Mouse (Mus musculus): ENCODE data around the gene Ccdc9. TPM values are rescaled to one million over a fixed set of nuclear protein-coding genes. Genes with fewer than 3 reads are reported as not detected.

The Ccdc9 gene
- polyA plus RNA-seq, 1 experiment from 2014 or later = 46.7 TPM

- WGBS = 50% methylated on average over 5 of the region's 5 CpGs
Measured at GRCm38 (mm10) chr7:16229869-16230268, 56.7 kb downstream of the Ccdc9 start.

More at GRCm38 (mm10) chr7:16229869-16230268, 56.7 kb downstream of the Ccdc9 start:
- no peak for ATAC-seq (ENCODE audit: low FRiP score)
- H3K4me3 ChIP-seq = no peak overlapping the region
- H3K27ac ChIP-seq = no peak overlapping the region
- H3K36me3 ChIP-seq = no peaks in the 10 kb centered on the region
- no peaks in the 10 kb centered on the region for H3K27me3 ChIP-seq
- H3K9ac ChIP-seq = no peak overlapping the region
- no peak overlapping the region for H3K4me2 ChIP-seq (replicated peaks)
- 0 out of 2 replicates have a peak, but pooled peaks cover 2% of the 10 kb centered on the region for H3K9me3 ChIP-seq (replicated peaks)
- H3K4me1 ChIP-seq = no peaks in the 10 kb centered on the region

Other genes starting within 250 kb of the Ccdc9 start
- 10.3 and 10.7 TPM in 2 replicates for gene Bicra, start 238.9 kb downstream of the Ccdc9 start, polyA plus RNA-seq (2016; fragmentation: Nextera tagmentation; extraction: Ambion mirVana)
- gene Zfp541, start 225.0 kb downstream of the Ccdc9 start, polyA plus RNA-seq (2016; fragmentation: Nextera tagmentation; extraction: Ambion mirVana) = 0.05 and 0.07 TPM in 2 replicates
- 182 and 191 TPM in 2 replicates for gene Napa, start 188.3 kb downstream of the Ccdc9 start, polyA plus RNA-seq (2016; fragmentation: Nextera tagmentation; extraction: Ambion mirVana)
- 30.9 and 31.5 TPM in 2 replicates for gene Kptn, start 166.9 kb downstream of the Ccdc9 start, polyA plus RNA-seq (2016; fragmentation: Nextera tagmentation; extraction: Ambion mirVana)
- gene Slc8a2, start 157.0 kb downstream of the Ccdc9 start, polyA plus RNA-seq (2016; fragmentation: Nextera tagmentation; extraction: Ambion mirVana) = 1.1 and 1.3 TPM in 2 replicates
- gene Meis3, start 111.7 kb downstream of the Ccdc9 start, polyA plus RNA-seq (2016; fragmentation: Nextera tagmentation; extraction: Ambion mirVana) = 136 and 138 TPM in 2 replicates
- 16.9 and 19.2 TPM in 2 replicates for gene Dhx34, start 64.8 kb downstream of the Ccdc9 start, polyA plus RNA-seq (2016; fragmentation: Nextera tagmentation; extraction: Ambion mirVana)
- not detected in 2 replicates for gene C5ar2, start 42.6 kb downstream of the Ccdc9 start, polyA plus RNA-seq (2016; fragmentation: Nextera tagmentation; extraction: Ambion mirVana)
- gene C5ar1, start 27.3 kb downstream of the Ccdc9 start, polyA plus RNA-seq (2016; fragmentation: Nextera tagmentation; extraction: Ambion mirVana) = 0.79 and 2.0 TPM in 2 replicates
- gene Inafm1, start 13.2 kb downstream of the Ccdc9 start, polyA plus RNA-seq (2016; fragmentation: Nextera tagmentation; extraction: Ambion mirVana) = 23.3 and 25.4 TPM in 2 replicates
- 20.0 and 21.1 TPM in 2 replicates for gene Bbc3, start 21.6 kb upstream of the Ccdc9 start, polyA plus RNA-seq (2016; fragmentation: Nextera tagmentation; extraction: Ambion mirVana)
- gene Sae1, start 101.0 kb upstream of the Ccdc9 start, polyA plus RNA-seq (2016; fragmentation: Nextera tagmentation; extraction: Ambion mirVana) = 307 and 311 TPM in 2 replicates
- gene Zc3h4, start 114.1 kb upstream of the Ccdc9 start, polyA plus RNA-seq (2016; fragmentation: Nextera tagmentation; extraction: Ambion mirVana) = 26.4 and 30.0 TPM in 2 replicates
- gene Tmem160, start 166.0 kb upstream of the Ccdc9 start, polyA plus RNA-seq (2016; fragmentation: Nextera tagmentation; extraction: Ambion mirVana) = 52.6 and 55.9 TPM in 2 replicates
- gene Npas1, start 190.9 kb upstream of the Ccdc9 start, polyA plus RNA-seq (2016; fragmentation: Nextera tagmentation; extraction: Ambion mirVana) = 1.2 and 1.7 TPM in 2 replicates

All from hindbrain, embryonic 12.5 days (tissue).